Mouse (Mus musculus): Measurements from ENCODE around the gene Rasgrp4. TPM values are rescaled to one million over a fixed set of nuclear protein-coding genes. Genes with fewer than 3 reads are reported as not detected.
A peak's percentile ranks its signal among the peaks of the same experiment; 100 is the strongest.

Rasgrp4 gene
- total RNA-seq, 2 experiments from 2014 or later, result 1.4 TPM

GRCm38 (mm10) chr7:29146625-29147367, 12.1 kb downstream of the Rasgrp4 start:
- DNase-seq (ENCODE audit: low spot score in 2 of 2), result no peak

GRCm38 (mm10) chr7:29148771-29149170, 14.1 kb downstream of the Rasgrp4 start:
- no peak for DNase-seq (ENCODE audit: low spot score in 2 of 2)

- DNase-seq (ENCODE audit: low spot score in 2 of 2), result no peak
Observed at GRCm38 (mm10) chr7:29151486-29151885, 16.8 kb downstream of the Rasgrp4 start.

- DNase-seq (ENCODE audit: low spot score in 2 of 2), result no peak
Observed at GRCm38 (mm10) chr7:29154018-29154720, 19.5 kb downstream of the Rasgrp4 start.

- DNase-seq (ENCODE audit: low spot score in 2 of 2), result peak; percentile 91 to 93
Observed at GRCm38 (mm10) chr7:29155196-29155837, 20.7 kb downstream of the Rasgrp4 start.

- DNase-seq (ENCODE audit: low spot score in 2 of 2), result peak; percentile 80 to 89
Observed at GRCm38 (mm10) chr7:29155838-29156782, 21.5 kb downstream of the Rasgrp4 start, which contains the start of gene Fam98c. TSS of gene Fam98c (minus strand) at chr7:29156234.

- DNase-seq (ENCODE audit: low spot score in 2 of 2), result no peak
Observed at GRCm38 (mm10) chr7:29158264-29158663, 23.6 kb downstream of the Rasgrp4 start.

GRCm38 (mm10) chr7:29162294-29162693, 27.6 kb downstream of the Rasgrp4 start:
- DNase-seq (ENCODE audit: low spot score in 2 of 2), result no peak

- no peak for DNase-seq (ENCODE audit: low spot score in 2 of 2)
Observed at GRCm38 (mm10) chr7:29162750-29163525, 28.3 kb downstream of the Rasgrp4 start.

- no peak for DNase-seq (ENCODE audit: low spot score in 2 of 2)
Observed at GRCm38 (mm10) chr7:29167656-29168055, 33.0 kb downstream of the Rasgrp4 start.

- DNase-seq (ENCODE audit: low spot score in 2 of 2), result no peak
Observed at GRCm38 (mm10) chr7:29168121-29168695, 33.6 kb downstream of the Rasgrp4 start.

- no peak for DNase-seq (ENCODE audit: low spot score in 2 of 2)
Observed at GRCm38 (mm10) chr7:29168791-29169230, 34.2 kb downstream of the Rasgrp4 start.

GRCm38 (mm10) chr7:29169231-29170065, 34.8 kb downstream of the Rasgrp4 start:
- DNase-seq (ENCODE audit: low spot score in 2 of 2), result peak; percentile 79 to 86

GRCm38 (mm10) chr7:29170066-29170754, 35.6 kb downstream of the Rasgrp4 start, which contains the start of the genes Ggn and Spred3:
TSS of gene Ggn (plus strand) at chr7:29170210.
TSS of gene Spred3 (minus strand) at chr7:29170411.
- DNase-seq (ENCODE audit: low spot score in 2 of 2), result no peak

GRCm38 (mm10) chr7:29170755-29171561, 36.3 kb downstream of the Rasgrp4 start:
- no peak for DNase-seq (ENCODE audit: low spot score in 2 of 2)

GRCm38 (mm10) chr7:29171562-29172097, 37.0 kb downstream of the Rasgrp4 start:
- DNase-seq (ENCODE audit: low spot score in 2 of 2), result no peak
